Mouse (Mus musculus) myocyte (in vitro differentiated cells): ENCODE results near the gene Prdm2.

Experiments
- E2F4 ChIP-seq: IDR thresholded peaks from one replicate; pipeline ENCODE4 v1.6.1; 2011; ENCODE audit warnings: mild to moderate bottlenecking, control low read depth, moderate library complexity; ENCODE audit not compliant: insufficient read depth
- MAX ChIP-seq: IDR thresholded peaks from one replicate; pipeline ENCODE4 v1.6.1; 2011; ENCODE audit warnings: low read depth, mild to moderate bottlenecking, control low read depth
- POLR2A ChIP-seq: IDR thresholded peaks from one replicate; pipeline ENCODE4 v1.6.1; 2011; ENCODE audit warnings: low read depth, mild to moderate bottlenecking, control low read depth, moderate library complexity; ENCODE audit not compliant: insufficient read length
- REST ChIP-seq: IDR thresholded peaks from one replicate; pipeline ENCODE4 v1.6.1; 2011; ENCODE audit warnings: mild to moderate bottlenecking, control low read depth, moderate library complexity; ENCODE audit not compliant: insufficient read depth, insufficient read length
- SRF ChIP-seq: IDR thresholded peaks from one replicate; pipeline ENCODE4 v1.6.1; 2011; ENCODE audit warnings: low read depth; ENCODE audit not compliant: control insufficient read depth, insufficient read length
- USF1 ChIP-seq: IDR thresholded peaks from one replicate; pipeline ENCODE4 v1.6.1; 2011; ENCODE audit warnings: low read depth, mild to moderate bottlenecking, control low read depth, moderate library complexity

GRCm38 (mm10) chr4:143106566-143106965 lies 106.2 kb downstream of the Prdm2 start:
- TF ChIP-seq USF1 (no peak), MAX (no peak), POLR2A (no peak), SRF (no peak), REST (no peak), E2F4 (no peak)
